Mouse (Mus musculus) brown adipose tissue, adult 24 weeks (tissue): ENCODE results near the gene Pbx4. TPM values are rescaled to one million over a fixed set of nuclear protein-coding genes. Genes with fewer than 3 reads are reported as not detected.

Experiments used
- H3K27ac ChIP-seq: fragments of 200-500 bp; replicated peaks from 2 replicates; pipeline ENCODE4 v1.5.1; 2012; ENCODE audit warnings: low read depth, mild to moderate bottlenecking, low read length
- H3K4me1 ChIP-seq: fragments of 200-500 bp; 2 replicates; pipeline ENCODE4 v1.6.1; 2012; ENCODE audit warnings: low read length, mixed read lengths; ENCODE audit not compliant: control insufficient read depth, insufficient read depth, insufficient read length
- H3K4me3 ChIP-seq: fragments of 200-500 bp; 2 replicates; pipeline ENCODE4 v1.5.1; 2012; ENCODE audit warnings: low read depth, mild to moderate bottlenecking, low read length, moderate library complexity; ENCODE audit not compliant: insufficient read depth
- polyA plus RNA-seq: library from polyadenylated mRNA; stranded (reverse); fragments of >200 nt; gene quantifications from 2 replicates; pipeline ENCODE4 v1.2.4, GENCODE M21; 2012; ENCODE audit not compliant: missing spikeins, insufficient read depth, insufficient read length

Pbx4 gene
- polyA plus RNA-seq, 1 experiment: not detected

DNA sequence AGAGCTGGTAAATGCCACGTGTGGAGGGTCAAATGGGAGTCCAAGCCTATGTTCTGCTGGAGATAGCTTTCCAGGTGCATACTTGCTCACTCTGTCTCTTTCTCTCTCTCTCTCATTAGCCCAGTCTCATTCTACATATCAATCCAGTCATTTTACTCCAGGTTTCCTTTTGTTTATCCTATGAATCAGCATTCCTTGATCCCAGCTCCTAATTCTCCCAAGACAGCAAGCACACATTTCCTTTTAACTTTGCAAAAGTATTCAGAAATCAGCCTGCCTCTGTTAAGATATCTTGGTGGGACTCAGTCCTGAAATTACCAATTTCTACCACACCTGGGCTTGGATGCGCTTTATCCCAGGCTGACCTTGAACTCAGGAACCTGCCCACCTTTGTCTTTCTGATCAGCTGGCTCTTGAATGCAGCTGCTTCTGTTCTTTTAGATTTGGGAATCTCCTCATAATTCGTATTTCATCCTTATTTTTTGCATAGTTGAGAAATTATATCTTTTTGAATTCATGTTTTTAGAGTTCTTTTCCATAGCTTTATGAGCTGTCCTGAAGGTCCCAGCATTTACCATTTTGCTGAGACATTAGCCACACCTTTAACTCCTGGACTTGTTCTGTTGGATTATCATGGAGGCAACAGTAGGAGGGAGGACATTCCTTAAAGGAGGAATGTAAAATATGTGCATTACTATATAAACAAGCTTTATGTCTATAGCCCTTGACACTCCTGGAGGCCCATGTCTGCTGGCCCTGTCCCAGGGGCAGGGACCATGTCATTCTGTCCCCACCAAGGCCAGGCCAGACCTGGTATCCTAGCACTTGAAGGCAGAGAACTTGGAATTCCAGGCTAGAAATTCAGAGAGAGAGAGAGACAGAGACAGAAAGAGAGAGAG, 15.1 kb downstream of the Pbx4 start:
- no peaks in the 10 kb centered on the region for H3K4me1 ChIP-seq
- H3K4me3 ChIP-seq: no peak overlapping the region
- H3K27ac ChIP-seq: no peak overlapping the region

GRCm38 (mm10) chr8:69848951-69849350, 16.7 kb downstream of the Pbx4 start:
- Histone ChIP-seq H3K4me3 (no peak overlapping the region), H3K4me1 (no peaks in the 10 kb centered on the region), H3K27ac (no peak overlapping the region)

GRCm38 (mm10) chr8:69849899-69850298, 17.6 kb downstream of the Pbx4 start:
- H3K27ac ChIP-seq: no peak overlapping the region
- no peak overlapping the region for H3K4me3 ChIP-seq
- H3K4me1 ChIP-seq: no peaks in the 10 kb centered on the region

DNA sequence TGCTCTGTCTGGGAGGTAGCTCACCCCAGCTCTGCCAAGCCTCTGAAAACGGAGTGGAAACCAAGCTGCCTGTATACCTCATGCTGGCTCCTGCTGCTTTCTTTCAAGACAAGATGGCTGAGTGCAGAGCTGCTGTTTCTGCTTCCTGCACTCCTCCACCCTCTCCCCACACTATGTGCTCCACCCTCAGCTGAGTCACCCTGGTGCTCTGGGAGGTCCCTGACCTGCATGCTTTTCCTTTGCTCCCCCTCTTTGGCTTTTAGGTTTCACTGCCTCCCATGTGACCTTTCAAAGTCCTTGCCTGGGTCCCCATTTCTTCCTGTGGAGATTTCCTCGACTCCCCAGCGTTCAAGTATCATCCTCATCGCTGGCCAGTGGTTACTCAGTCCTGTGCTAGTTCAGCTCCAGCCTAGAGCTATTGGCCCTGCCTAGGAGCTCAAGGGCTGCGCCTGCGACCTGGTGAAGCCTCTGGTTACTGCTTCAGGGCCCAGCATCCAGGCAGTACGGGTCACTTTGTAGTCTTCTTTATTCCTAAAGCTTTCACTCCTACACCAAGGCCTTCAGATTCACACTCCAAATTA, 18.7 kb downstream of the Pbx4 start:
- Histone ChIP-seq H3K4me3 (no peak overlapping the region), H3K27ac (no peak overlapping the region), H3K4me1 (no peaks in the 10 kb centered on the region)

- H3K4me1 ChIP-seq: no peaks in the 10 kb centered on the region
- H3K27ac ChIP-seq: no peak overlapping the region
- H3K4me3 ChIP-seq: no peak overlapping the region
Measured at GRCm38 (mm10) chr8:69853869-69854268, 21.6 kb downstream of the Pbx4 start.

- no peaks in the 10 kb centered on the region for H3K4me1 ChIP-seq
- H3K4me3 ChIP-seq: no peak overlapping the region
- no peak overlapping the region for H3K27ac ChIP-seq
Measured at GRCm38 (mm10) chr8:69860807-69861206, 28.5 kb downstream of the Pbx4 start.

DNA sequence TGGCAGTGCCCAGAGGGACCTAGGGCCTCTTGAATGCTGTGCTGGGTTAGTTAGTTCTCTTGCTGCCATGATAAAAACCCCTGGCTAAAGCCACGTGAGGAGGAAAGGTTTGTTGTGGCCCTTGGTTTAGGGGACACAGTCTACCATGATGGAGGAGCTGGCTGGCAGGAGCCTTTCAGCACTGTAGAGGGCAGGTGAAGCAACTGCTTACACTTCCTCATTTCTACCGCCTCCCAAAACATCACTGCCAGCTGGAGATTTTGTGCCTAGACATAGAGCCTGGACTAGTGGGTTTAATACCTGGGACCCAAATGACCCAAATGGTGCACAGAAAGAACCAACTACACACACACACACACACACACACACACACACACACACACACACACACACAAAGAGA, 29.0 kb downstream of the Pbx4 start:
- H3K4me3 ChIP-seq: no peak overlapping the region
- no peaks in the 10 kb centered on the region for H3K4me1 ChIP-seq
- H3K27ac ChIP-seq: no peak overlapping the region

DNA sequence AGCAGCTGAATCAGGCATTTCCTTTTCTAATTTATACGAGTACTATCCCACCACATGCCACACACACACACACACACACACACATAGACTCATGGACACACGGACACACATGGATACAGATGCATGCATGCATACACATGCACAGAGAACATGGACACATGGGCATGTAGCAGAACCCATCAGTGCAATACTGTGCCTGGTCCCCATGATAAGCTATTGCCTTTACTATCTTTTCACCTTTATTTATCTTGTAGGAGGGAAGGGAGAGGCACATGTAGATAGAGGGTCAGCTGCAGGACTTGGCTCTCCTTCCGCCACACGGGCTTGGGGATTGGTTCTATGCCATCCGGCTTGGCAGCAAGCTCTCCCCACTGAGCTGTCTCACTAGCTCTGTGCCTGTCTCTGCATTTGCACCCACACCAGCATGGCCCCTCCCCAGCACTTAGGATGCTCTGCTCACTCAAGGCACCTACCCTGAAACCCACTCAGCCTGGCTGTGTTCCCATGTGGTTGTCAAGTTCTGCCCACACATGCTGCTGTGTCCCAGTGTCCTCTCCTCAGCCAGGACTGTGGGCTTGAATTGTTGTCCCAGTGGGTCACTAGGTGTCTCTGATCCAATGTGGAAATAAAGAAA, 31.2 kb downstream of the Pbx4 start:
- Histone ChIP-seq H3K4me1 (peaks cover 5% of the 10 kb centered on the region; the same call in 1 of the 2 replicates), H3K27ac (no peak overlapping the region), H3K4me3 (no peak overlapping the region)

DNA sequence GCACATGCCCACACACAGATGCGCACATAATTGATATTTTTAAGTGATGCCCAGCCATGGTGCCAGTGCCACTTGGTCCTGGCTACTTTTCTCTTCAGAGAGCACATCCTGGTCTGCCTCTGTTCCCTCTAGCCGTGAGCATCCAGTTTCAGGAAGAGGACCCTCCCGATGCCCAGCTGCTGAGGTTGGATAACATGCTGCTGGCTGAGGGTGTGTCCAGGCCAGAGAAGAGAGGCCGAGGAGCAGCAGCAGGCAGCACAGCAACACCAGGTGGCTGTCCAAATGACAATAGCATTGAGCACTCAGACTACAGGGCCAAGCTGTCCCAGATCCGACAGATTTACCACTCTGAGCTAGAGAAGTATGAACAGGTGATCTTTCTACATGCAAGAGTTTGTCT, 31.9 kb downstream of the Pbx4 start:
- H3K4me1 ChIP-seq: peaks cover 5% of the 10 kb centered on the region; the same call in 1 of the 2 replicates
- no peak overlapping the region for H3K4me3 ChIP-seq
- H3K27ac ChIP-seq: no peak overlapping the region

- Histone ChIP-seq H3K27ac (no peak overlapping the region; the same call in 1 of the 2 replicates), H3K4me3 (no peak overlapping the region), H3K4me1 (peaks cover 5% of the 10 kb centered on the region; the same call in 1 of the 2 replicates)
Measured at GRCm38 (mm10) chr8:69867696-69868326, 35.5 kb downstream of the Pbx4 start.

DNA sequence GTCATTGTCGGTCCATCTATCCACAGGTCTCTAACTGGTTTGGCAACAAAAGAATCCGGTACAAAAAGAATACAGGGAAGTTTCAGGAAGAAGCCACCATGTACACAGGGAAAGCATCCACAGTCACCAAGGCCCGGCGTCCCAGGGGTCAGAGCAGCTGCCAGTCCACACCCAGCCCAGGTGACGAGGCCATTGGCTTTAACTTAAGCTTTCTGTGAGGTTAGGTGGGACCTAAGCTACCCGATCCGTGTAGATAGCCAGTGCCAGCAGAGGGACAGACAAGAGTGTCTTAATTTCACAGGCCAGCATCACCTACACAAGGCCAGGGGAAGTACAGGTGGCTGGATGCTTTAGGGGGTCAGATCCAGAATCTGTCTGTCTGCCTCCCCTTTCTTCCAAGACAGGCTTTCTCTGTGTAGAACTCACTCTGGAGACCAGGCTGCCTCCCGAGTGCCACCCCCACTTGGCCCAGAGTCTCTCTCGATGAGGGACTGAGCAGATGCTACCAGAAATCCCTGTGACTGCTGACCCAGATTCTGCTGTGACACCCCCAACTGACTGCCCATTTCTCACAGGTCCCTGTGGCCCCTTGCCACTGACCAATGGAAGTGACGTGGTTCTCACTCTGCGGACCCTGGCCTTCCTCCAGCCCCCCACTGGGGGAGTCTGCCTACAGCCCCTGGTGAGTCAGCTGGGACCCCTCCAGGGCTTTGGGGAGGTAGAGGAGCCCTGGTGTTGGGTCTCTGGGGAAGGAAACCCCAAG, 37.9 kb downstream of the Pbx4 start:
- Histone ChIP-seq H3K27ac (no peak overlapping the region), H3K4me1 (peaks cover 5% of the 10 kb centered on the region; the same call in 1 of the 2 replicates), H3K4me3 (no peak overlapping the region)

- Histone ChIP-seq H3K27ac (no peak overlapping the region), H3K4me1 (peaks cover 5% of the 10 kb centered on the region; the same call in 1 of the 2 replicates), H3K4me3 (no peak overlapping the region)
Measured at GRCm38 (mm10) chr8:69870907-69871306, 38.6 kb downstream of the Pbx4 start.

DNA sequence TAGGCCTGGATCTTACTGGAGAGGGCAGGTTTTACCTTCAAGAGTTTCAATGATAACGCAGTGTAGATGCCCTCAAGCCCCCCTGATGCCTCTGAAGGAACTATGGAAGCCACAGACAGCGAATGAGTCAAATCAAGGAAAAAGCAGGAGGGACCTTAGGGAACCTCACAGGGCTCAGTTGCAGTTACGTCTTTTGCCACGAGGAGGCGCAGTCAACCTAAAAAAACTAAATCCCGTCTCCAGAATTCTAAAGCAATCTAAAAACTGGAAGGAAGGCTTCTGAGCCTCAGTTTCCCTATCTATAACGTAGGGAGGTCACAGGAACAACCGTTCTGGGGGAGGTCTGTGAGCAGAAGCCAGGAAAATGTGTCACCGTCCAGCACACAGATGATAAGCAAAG, 41.9 kb downstream of the Pbx4 start:
- Histone ChIP-seq H3K27ac (no peak overlapping the region), H3K4me3 (no peak overlapping the region)

GRCm38 (mm10) chr8:69874654-69875053, 42.4 kb downstream of the Pbx4 start:
- Histone ChIP-seq H3K4me1 (no peaks in the 10 kb centered on the region), H3K27ac (no peak overlapping the region), H3K4me3 (no peak overlapping the region)

More for the DNA sequence above, 41.9 kb downstream of the Pbx4 start:
- H3K4me1 ChIP-seq: no peaks in the 10 kb centered on the region
